Mouse (Mus musculus): Measurements from ENCODE around the gene Gm17416.

Gm17416 gene

DNA sequence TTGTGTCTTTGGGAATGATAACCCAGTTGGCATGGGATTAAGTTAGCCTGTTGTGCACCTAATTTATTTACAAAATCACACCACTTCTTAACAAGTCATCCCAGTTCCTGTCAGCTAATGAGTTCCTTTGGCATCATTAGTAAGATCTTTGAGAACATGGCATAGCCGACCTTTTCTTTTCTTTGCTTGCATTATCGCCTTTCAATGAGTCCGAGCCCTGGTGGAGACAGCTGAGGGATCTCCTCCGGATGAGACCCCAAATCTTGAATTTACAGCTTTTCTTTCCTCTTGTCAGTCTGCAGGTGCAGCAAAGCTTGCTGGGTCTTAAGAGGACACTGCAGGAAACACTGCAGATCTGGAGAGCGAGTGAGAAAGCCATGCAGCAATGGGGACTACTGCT lies at the start of gene Gm17416:
Gene Gm17416 (plus strand): TSS at position 301 of the 400 bp plus-strand sequence.
- DNase-seq, result no peak

DNA sequence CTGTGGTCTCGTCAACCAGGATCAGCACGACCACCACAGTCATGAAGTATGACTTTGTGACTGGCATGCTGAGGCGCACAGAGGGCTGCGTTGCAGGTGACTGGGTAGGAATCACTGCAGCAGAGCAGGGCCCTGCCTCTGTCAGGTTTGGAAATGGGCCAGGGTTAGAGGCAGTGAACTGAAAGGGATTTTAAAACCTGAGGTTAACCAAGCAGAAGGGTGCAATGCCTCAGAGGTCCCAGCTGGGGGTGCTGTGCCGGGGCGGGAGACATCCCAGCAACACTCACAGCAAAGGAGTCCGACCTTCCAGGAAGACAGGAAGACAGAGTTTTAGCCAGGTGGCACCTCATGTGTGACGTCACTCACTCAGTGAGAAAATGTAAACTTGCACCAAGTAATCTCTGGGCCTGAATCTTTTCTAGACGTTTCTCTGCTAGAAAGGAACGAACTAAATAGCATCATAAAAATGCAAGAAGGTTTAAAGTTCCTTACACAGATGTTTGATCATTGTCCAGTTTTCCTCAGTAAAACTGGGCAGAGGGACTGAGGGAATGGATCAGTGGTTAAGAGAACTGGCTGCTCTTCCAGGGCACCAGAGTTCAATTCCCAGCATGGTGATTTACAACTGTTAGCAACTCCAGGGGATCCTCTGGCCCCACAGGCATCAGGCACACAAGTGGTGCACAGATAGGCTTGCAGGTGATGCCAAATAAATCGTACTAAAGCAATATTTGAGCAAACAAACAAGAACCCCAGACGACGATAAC lies 29.0 kb upstream of the Gm17416 start, which contains the start of gene Defb29:
Gene Defb29 (minus strand): TSS at position 155 of the 767 bp plus-strand sequence.
- no peak for DNase-seq

DNA sequence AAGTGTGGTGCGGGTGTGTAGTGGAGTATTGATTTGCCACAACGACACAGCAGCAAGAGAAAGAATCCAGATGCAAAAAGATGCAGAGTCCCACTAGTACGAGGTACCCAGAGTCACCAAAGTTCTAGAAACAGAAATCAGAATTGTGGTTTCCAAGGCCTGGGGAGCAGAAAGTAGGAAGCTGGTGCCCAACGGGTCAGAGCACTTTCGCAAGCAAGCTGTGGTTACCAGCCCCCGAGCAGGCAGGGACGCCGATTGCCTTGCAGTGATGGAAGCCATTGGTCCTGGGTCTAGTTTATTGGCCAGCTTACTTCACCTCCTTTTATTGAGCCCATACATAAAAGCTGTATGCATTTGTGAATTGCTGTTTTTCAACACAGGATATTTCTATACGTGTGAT lies 27.2 kb upstream of the Gm17416 start:
- no peak for DNase-seq

DNA sequence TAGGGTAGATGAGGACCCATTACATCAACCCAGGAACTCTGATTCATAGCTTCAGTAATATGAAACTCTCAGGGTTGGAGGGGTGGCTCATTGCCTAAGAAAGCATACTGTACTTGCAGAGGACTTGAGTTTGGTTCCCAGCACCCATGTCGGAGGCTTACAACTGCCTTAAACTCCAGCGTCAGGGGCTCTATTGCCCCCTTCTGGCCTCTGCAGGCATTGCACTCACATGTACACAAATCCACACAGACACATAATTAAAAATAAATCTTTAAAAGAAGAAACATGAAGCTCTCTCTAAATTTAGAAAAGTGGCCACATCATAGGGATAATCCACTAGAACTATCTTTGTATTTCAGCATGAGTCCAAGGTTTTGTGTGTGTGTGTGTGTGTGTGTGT lies 26.2 kb upstream of the Gm17416 start:
- no peak for DNase-seq

DNA sequence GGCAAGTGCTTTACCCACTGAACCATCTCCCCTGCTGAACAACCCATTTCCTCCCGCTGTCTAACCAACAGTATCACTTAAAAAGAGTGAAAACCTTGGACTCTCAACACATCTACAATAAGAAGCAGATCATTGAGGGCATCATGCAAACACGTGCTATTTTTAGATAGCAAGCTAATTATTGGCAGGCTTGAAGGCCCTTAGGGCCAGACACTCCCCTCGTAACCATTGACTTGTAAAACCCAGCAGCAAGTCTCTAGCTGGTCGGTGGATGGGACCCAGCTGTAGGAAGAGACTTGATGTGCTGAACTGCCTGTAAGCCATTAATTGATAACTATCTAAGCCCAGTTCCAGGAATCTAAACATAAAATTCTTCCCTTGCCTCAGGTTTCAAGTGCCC lies 25.7 kb upstream of the Gm17416 start:
- no peak for DNase-seq

DNA sequence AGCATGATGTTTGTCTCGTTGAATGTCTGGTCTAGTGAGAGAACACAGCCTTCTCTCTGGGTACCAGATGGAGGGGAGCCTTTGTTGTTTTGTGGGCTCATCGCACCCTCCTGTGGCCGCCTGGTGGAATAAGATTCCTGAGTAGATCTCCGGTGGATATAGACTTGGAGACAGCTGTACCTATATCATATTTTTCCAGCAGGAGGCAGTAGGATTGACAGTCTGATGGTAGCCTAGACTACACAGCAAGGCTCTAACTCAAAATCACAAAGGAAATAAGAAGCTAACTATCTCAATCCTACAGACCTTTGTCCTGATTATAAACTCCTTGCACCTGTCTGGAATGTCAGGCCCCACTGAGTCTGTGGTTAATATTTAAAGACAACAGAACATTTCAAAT lies 24.4 kb upstream of the Gm17416 start:
- DNase-seq, result no peak

DNA sequence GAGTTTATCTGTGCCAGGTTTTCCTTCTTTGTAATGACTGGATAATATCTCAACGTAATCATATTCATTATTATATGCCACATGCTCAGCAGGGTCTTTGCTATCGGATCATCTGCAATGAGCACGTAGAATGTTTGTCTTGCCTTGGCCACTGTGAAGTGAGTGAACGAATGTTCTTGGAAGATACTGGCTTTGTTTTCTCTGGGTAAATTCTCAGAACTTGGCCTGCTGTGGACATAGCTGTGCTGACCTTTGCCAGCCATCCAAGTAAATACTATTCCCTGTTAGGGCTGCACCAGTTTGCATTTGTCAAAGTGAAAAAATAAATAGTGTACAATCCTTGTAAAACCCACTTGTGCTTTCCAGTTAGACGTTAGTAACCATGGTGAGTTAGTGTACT lies 21.0 kb upstream of the Gm17416 start:
- DNase-seq, result no peak

DNA sequence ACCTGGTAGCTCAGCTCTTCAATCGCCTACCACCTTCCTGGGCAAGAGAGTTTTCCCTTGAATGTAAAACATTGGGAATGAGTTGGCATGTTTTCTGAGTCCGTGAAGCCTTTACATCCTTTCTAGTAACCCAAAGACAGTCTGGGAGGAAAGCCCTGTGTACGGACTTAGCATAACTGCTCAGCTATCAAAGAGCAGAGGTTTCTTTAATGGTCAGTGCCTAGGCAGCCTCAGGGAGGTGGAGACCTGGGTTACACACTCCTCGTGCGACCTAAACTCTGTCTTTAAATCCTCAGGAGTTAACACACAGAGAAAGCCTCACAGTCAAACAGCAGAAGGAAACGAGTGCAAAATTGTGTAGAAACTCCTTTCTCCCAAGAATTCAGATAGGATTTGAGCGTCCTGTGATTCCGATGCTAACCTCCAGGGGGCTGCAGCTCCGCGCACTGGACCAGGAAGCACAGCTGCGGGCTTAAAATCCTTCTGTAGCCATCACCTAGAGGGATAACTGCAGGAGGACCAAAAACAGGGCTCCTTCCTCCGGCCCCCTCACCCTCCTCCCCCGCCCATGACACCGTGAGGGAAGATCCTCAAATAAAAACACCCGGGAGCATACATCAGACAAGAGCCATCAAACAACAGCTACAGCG lies 15.2 kb upstream of the Gm17416 start:
- peak; percentile 22 for DNase-seq

DNA sequence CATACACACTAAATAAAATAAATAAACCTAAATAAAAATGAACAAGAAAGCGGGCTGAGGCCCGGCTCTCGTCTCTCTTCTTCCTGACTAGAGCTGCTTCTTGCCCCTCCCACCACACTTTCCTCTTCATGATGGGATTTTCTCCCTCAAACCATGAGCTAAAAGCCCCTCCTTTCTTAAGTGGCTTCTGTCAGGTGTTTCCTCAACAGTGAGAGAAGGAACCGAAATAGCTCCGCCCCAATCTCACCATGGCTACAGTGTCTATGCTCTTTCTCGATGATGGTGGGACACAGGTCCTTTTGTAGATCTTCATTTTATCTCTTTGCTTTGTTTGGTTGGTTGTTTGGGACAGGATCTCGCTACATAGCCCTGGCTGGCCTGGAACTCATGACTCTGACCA lies 12.5 kb upstream of the Gm17416 start:
- DNase-seq, result no peak

DNA sequence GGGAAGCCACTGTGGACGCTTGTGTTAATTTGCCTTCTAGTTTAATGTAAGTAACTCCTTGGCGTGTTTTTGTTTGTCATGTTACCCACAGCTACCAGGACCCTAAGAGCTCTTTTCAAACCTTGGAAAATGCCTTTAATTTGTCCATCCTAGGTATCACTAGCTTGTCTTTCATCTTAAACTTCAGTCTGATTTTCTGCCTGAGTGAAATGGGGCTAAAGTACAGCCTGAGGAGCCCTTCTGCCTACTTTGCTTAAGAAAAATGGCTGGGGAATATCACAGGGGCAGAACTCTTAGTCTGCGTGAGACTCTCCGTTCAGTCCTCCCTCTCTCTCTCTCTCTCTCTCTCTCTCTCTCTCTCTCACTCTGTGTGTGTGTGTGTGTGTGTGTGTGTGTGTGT lies 743 bp downstream of the Gm17416 start:
- DNase-seq, result no peak

DNA sequence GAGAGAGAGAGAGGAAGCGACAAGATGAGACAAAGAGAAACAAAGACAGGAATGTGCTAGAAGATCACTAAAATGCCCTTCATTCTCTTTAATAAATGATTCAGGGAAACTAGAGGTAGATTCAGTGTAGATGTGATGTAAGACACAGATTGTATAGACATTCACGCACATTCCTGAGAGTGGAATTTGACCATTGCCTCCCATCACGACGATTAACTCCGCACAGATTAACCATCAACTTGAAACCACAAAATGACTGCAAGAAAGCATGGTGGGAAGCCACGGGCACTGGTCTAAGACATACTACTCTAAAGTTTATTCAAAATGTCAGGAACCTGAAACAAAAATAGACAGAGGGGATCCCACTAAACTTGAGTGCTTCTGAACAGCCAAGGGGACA lies 1.2 kb downstream of the Gm17416 start:
- no peak for DNase-seq

DNA sequence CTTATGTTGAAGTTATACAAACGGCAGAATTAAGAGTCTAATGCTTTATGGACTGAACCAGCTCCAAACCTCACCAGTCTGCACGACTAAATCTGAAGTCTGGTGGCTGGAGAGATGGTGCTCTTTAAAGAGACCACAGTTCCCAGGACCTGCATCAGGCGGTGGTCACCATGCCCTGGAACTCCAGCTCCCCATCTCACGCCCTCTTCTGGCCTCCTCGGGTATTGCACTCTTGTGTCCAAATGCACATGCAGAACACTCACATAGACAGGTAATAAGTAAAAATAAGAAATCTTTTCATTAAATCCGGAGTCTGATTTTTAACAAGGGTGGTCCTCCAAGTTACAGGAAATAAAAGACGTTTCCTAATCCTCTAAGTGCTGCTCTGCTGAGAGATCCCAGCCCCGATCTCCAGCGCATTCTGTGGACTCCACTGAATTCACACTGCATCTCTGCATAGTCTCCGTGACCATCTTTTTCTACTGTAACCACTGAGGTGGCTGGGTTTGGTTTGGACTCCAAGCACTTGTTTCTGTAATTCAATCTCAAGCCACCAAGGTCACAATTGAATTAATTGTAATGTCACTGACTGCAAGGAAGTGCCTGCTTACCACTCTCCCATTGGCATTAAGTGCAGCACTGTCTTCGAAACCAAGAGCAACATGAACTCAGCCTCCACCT lies 3.1 kb downstream of the Gm17416 start, which contains the start of gene Defb21:
Gene Defb21 (plus strand): TSS at position 631 of the 681 bp plus-strand sequence.
- DNase-seq, result peak; percentile 12

DNA sequence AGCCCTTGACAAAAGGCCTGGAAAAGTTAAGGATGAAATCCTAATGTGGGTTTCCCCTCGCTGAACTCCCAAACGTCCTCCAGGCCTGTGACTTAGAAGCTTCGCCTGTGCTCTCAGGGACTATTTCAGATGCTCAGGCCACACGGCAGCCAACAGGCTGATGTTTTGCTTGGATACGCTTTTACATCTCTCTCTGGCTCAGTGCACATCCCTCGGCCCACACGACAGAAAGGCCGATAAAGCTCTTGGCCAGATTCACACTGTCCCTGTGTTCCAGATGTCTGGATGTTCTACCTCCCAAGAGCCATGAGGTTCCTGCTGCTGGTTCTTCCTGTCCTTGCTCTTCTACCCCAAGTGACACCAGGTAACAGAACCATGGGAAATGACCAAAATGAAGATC lies 4.3 kb downstream of the Gm17416 start:
- DNase-seq, result no peak

DNA sequence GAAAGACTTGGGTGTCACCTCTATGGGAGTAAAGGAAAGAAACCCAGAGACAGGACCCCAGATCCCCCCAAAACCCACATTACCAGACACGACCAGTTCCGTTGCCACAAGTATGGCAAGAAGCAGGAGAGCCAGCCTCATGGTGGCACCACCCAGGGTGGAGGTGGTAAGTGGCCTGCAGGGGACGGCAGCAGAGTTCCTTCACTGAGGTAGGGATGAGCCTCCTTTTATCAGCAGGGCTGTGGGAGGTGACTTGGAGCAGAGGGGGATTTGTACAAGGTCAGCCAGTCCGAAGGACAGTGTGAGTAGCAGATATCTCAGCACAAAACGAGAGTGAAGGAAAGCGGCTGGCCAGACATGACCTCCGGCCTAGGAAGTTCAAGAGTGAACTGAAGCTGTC lies 11.0 kb downstream of the Gm17416 start, which contains the start of gene Defb19:
Gene Defb19 (minus strand): TSS at position 206 of the 400 bp plus-strand sequence.
- no peak for DNase-seq

DNA sequence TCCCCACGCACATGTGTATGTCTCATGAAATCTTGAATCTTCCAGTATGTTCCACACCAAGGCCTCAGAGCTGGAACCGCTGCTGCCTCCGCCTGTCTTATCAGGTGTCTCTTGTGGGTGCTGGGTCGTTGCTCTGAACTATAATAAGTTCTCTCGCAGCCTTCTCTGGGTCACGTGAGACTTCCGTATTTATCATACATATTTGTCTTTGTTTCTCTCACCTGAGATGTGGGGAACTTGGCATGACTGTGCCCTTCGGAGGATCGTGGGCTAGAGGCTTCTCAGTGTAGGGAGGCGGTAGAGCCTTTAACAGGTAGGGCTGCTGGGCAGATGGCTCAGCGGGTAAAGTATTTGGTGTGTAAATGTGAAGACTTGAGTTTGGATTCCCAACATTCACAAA lies 11.5 kb downstream of the Gm17416 start:
- DNase-seq, result no peak

DNA sequence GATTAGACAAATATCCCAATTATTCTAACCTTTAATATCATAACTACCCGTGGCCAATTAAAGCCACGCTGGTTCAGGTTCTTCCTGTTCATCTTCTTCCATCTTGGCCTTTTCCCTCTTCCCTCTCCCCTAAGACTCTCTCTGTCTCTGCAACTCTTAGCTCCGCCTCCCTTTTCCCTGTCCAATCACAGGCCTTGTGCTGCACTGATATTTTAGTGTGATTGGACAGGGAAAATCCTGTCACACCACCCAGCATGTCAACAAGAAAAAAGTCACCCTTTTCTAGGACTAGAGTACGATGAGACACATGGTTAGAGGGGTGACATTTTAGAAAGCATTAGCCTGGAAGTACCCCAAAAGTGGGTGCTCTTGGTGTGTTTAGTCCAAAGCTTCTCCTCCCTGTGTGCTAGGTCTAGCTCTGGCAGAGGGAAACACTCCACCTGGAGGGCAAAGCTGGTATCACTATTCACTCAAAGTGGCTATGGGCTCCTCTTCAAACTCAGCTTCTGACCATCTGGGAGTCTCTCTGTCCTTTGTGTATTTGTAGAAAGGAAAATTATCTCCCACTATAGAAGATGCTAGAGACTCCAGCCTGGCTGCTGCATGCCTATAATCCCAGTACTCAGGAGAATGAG lies 17.9 kb downstream of the Gm17416 start:
- DNase-seq, result no peak

DNA sequence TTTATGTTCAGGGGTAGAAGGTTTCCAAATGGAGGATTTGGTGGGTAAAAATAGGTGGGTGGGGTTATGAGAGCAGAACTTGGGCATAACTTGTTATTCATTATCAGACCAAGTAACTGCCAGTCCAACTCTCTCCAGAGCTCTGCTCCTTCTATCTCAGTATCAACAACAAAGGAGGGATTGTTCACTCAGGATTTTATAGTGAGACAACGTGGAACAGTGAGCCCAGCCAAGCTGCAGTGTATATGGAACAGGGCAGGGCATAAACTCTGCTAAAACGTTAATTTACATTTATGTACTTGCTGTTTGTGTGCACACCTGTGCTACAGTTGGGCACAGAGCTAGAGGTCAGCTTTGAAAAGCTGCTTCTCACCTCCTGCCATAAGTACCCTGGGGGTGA lies 19.3 kb downstream of the Gm17416 start:
- no peak for DNase-seq

DNA sequence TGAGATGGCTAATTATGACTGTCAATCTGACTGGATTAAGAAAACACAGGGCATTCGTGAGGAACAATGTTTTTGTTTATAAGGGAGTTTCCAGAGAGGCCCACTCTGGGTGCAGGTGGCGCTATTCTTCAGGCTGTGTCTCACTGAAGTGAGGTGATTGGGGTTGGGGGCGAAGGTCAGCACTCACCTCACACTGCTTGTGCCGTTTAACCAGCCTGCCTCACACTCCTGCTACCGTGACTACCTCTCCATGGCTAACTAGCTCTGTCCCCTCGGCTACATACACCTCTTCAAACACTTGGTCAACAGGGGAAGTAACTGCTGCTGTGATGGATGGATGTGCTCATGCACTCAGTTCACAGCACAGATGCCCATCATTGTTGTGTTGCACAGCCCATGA lies 19.9 kb downstream of the Gm17416 start:
- DNase-seq, result no peak

DNA sequence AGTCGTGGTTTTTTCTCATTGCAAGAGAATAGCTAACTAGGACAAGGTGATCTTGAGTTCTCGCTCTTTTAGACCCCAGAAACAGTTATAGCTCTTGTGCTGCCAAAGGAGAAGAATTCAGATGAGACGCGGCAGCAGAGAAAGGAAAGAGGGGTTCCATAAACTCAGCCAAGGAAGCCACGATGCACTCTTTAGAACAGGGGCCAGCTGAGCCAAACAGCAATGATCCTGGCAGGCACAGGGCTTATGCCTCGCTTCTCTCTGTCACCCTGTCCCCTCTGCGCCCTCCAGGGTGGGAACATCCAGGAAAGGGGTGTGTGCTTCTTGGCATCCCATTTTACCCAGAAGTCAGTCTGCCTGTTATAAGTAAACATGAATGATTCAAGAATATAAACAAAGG lies 30.2 kb downstream of the Gm17416 start, which contains the start of gene Defb45:
Gene Defb45 (minus strand): TSS at position 101 of the 400 bp plus-strand sequence.
- no peak for DNase-seq

DNA sequence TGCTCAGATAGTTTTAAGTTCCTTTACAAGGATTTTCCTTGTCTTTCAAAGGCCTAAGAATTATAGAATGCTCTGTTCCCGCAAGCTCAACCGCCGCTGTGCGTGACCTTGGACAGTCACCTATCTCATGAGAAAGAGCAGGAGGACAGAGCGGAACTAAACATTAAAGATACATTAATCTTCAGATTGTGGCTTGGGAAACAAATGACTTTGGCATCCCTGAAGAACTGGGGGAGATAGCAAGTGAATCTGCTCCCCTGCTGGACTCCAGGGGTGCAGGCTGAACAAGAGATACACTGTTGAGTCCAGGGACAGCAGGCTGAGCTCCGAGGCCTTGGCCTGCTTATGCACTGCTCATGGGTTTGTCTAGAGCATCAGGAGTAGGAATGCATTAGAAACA lies 30.9 kb downstream of the Gm17416 start:
- DNase-seq, result no peak

DNA sequence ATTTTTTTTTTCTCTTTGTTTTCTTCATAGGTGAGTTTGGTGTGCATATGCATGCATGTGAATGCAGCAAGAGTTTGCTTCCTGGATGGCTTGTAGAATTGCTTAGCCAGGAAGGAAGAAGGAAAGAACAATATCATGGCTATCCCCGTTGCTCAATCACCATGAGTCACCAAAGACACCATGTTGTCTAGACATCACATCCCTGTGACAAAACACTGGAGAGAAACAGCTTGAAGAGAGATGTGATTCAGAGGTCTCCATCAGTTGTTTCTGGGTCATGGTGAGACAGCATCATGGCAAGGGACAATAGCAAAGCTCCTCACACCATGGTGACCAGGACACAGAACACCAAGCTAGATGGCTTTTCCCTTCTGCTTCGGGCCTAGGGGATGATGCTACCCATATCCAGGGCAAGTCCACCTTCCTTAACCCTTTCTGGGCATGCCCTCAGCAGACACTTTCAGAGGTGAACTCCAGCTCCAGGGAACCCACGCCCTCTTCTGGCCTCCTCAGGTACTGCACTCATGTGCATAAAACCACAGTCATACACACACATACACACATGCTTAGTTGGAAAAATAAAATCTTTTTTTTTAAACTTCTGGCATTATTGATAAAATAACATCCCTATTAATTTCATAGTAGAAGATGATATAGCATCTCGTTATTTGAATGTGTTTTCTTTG lies 32.3 kb downstream of the Gm17416 start:
- DNase-seq, result no peak

DNA sequence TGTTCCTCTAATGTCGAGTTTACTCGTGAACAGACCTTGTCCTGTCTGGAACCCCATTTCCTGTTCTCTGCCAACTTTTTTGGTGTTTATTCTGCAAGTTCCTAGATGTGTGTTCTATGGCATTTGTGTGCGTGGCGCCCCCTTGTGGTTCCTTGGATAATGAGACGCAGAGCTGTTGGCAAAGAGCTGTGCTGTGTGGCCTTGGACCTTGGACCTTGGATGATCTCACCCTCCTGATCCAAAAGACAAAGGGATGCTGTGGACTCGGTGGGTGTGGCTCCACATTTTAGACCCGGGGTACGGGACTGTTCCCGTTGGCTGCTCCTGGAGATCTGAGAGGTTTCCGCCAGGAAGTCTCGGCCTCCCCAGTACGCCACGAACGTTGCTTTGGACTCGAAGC lies 34.9 kb downstream of the Gm17416 start, which contains the start of gene Defb36:
Gene Defb36 (plus strand): TSS at position 271 of the 400 bp plus-strand sequence.
- DNase-seq, result peak; percentile 19

DNA sequence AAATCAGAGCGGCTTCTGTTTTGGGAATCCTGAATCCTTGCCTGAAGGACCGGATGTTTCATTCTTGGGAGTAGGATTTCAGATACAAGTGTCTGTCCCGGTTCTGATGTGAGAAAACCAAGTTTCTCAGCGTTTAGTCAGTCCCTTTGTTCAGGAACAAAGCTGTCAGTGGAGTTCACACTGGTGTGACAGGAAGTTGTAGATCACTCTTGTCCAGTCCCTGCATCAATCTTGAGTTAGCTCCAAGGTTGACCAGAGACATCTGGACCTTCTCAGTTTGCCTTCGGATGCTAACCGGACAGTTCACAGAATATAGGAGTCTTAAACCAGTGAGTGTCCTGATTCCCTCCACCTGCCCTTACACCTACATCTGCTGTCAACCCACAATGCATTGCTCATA lies 38.6 kb downstream of the Gm17416 start:
- no peak for DNase-seq

Data from thymus, postnatal 25 days (tissue).